Mouse (Mus musculus) CD8-positive naive resting alpha-beta T cell, adult 2 months (primary cell): ENCODE data around the gene Aff4.

Experiments
- DNase-seq, 2 experiments: peaks; one replicate each; pipeline ENCODE4 v3.0.0; 2022; ENCODE audit warnings: low read depth in 2 of 2, low spot score in 2 of 2

Gene Aff4

DNA sequence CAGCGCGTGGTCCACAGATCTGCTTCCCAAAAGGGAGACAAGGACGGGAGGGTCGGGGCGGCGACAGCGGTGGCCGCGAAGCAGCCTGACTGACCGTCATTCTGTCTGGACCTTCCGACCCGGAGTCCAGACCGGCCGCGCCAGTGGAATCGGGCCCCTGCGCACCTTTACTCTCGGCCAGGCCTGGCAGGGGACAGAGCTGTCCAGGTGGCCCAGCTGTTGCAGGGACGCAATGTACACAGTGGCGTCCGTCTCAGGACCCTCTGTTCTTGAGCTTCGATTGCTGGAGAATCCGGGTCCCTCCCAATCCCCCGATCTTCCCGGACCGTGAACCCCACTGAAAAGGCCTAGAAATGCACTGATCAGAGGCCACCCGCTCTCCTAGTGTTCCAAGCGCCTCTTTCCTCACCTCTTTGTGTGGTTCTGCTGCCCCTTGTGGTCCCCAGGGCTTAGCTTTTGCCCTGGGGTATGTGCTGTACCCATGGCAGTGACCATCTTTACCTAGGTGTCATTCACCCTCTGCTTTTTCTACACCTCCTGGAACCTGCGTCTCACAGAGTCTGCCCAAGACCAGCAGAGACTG lies 106.8 kb downstream of the Aff4 start:
- no peak for DNase-seq

DNA sequence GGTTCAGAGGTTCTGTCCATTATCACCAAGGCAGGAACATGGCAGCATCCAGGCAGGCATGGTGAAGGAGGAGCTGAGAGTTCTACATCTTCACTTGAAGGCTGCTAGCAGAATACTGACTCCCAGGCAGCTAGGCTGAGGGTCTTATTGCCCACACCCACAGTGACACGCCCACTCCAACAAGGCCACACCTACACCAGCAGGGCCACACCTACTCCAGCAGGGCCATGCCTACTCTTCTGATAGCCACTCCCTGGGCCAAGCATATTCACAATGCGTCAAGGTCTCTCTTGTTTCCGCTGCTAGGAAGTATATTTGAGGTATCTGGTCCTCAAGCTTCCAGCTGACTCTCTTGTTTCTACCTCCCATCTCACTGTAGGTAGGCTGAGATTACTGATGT lies 108.4 kb downstream of the Aff4 start:
- no peak for DNase-seq

DNA sequence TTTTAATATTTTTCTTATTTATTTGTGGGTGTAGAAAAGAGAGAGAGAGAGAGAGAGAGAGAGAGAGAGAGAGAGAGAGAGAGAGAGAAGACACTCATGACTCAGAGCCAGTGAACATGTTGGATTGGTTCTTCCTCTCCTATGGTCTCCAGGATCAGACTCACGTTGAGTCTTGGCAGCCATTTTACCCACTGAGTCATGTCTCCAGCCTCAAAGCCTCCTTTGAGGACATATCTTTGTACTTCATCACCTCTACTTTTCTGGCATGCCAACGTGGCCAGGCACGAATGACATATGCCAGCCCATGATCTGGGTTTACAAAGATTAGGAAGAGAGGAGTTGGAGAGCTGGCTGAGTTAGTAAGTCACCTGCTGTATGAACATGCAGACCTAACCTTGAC lies 109.6 kb downstream of the Aff4 start:
- no peak for DNase-seq

DNA sequence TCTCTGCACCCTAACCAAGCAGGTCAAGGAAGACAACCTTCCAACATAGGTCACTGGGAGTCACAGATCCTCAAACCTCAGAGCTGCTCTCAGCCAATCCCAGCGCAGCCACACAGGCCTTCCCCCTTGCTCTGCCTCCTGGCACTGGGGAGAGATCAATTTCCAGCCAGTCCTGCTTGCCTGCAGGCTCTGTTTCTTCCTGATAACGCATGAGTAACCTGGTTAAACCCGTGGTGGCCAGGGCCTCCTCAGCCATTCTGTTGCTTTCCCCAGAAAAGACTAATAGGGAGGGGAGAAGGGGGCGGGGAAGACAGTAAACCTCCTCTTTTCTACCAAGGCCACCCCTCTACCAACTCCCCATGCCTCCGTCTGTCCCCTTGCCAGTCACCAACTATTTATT lies 111.1 kb downstream of the Aff4 start:
- DNase-seq: no peak

DNA sequence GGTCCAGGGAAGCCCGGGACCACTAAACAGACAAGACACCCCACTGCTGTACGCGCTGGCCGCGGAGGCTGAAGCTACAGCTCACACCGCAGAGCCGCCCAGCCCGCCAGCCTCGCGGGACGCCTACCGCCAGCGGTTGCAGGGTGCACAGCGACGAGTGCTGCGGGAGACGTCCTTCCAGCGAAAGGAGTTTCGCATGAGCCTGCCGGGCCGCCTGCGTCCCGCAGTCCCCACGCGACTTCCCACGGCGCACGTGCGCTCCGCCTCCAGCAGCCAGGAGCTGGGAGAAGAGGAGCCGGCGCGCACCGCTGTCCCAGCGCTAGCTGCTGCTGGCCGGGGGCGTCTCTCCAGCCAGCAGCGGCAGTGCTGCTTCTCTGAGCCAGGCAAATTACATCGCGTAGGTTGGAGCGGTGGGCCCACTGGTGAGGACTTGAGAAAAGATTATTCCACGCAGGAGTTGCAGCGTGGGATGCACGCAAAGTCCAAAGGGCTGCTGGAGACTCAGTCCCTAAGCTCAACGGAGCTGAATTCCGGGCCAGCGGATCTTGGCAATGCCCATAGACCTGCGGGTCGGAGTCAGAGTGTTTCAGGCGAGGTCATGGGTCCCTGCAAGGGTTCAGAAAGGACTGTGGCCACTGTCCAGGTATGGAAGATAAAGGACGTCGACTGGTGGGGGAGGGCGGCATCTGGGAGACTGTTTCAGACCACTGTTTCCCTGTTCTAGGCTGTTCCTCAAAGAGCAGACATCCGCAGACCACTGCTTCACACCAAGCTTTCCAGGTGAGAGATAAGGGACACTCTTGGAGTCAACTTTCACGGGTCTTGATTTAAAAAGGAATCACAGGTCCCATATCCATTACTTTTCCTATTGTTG lies 113.2 kb downstream of the Aff4 start:
- DNase-seq: no peak

DNA sequence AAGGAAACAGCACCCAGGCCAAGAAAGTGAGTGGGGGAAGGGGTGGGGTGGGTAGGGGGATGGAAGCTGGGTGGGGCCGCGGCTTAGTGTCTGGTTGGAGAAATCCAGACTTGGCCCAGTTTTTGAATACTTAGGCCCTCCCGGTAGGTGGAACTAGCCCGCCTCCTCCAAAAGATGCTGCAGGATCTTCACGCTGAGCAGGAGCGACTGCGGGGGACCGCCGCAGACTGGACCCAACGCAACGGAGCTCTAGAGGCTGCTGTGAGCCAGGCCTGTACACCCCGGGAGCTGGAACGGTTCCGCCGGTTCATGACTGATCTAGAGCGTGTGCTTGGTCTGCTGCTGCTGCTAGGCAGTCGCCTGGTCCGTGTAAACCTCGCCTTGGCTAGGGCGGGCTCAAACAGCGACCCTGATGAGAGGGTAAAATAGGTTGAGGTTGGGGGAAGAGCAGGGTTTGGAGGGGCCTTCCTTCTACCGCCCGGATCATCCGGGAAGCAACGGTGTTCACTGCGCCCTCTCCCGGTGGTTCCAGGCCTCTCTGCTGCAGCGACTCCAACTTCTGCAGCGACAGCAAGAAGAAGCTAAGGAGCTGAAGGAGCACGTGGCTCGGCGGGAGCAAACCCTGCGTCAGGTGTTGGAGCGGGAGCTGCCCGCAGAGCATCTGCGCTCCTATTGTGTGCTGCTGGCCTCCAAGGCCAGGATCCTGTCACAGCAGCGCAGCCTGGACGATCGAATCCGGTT lies 115.8 kb downstream of the Aff4 start:
- no peak for DNase-seq

DNA sequence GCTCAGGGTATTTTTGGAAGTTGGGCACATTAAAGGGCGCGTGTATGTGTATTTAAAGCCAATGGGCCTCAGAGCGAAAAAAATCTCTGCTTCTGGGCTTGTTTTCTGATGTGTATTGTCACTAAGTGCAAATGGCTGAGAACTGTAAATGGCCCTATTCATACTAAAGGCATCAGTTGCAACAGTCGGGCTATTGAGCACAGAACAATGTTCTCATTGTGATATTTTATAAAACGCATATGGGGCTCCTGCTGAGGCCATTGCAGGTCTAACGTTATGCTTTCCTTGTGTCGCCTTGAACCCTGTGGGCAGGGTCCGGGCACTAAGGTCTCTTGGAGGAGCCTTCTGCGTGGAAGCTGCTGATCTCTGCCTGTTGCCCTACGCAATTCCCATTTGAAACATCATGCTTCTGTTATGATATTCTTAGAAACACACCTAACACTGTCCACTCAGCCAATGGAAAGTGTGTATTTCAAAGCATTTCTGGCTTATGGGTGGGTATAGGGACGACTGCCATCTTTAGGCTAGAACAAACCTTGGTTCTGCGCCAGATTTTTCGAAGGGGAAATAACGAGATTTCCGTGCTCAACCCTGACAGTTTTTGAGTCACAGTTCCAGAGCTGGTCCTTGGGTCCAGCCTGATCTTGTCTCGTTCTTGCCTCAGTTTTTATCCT lies 118.8 kb downstream of the Aff4 start:
- no peak for DNase-seq

DNA sequence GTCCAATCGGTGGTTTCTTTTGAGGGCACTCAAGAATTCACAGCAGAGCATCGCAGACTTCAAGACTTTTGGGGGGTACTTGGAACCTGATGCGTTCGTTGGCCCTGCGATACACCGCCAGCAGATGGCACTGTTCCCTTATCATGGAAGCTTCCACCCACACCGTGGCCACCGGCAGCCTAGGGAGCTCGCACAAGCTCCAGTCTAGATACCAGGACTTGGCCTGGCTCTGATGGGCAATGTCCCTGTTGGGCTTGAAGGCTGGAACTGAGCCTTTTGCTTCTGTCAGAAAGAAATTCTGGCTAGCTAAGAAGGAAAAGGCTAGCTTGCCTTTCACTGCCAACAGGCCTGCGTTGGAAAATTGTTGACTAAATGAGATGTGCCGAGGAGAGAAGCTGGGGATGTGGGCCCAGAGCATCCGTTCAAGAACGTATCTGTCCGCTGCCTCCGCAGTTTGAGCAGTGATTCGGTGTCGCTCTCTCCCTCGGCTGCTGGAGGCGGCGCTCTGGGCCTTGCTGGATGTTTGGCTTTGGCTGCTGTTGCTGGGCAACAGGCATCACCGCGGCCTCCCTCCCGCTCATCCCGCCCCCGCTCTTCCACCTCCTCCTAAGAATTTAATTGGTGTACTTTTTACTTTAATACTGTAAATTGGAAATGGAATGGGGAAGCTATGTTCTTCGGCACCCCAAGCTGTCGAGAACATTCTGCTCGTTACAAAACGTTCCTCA lies 119.5 kb downstream of the Aff4 start, which contains the start of gene Gm9837:
Gm9837 (minus strand) TSS at position 512 of the 728 bp plus-strand sequence.
- peak; percentile 72 to 85 for DNase-seq
